Mouse (Mus musculus) bone marrow macrophage, adult 2 months (primary cell): ENCODE measurements around the gene Aldh16a1. TPM values are rescaled to one million over a fixed set of nuclear protein-coding genes. Genes with fewer than 3 reads are reported as not detected.
A peak's percentile ranks its signal among the peaks of the same experiment; 100 is the strongest.
"Not testable (repeated sequence)": the region's sequence is repeated elsewhere in the genome, so short reads cannot be mapped to it uniquely, and the experiment has no call there.

ENCODE experiments used
- H3K27ac ChIP-seq: 2 replicates; pipeline ENCODE4 v1.5.1; 2012; ENCODE audit warnings: low read depth, low read length; ENCODE audit not compliant: insufficient read depth
- H3K4me1 ChIP-seq: 2 replicates; pipeline ENCODE4 v1.6.1; 2012; ENCODE audit warnings: low read length; ENCODE audit not compliant: control insufficient read depth, insufficient read depth
- H3K4me3 ChIP-seq: 2 replicates; pipeline ENCODE4 v1.5.1; 2012; ENCODE audit warnings: mild to moderate bottlenecking, low read length, moderate library complexity; ENCODE audit not compliant: insufficient read depth
- CTCF ChIP-seq: IDR thresholded peaks from 2 replicates; pipeline ENCODE4 v1.5.1; 2012; ENCODE audit warnings: low read depth, mild to moderate bottlenecking, low read length, moderate library complexity
- POLR2A ChIP-seq: IDR thresholded peaks from 2 replicates; pipeline ENCODE4 v1.6.1; 2012; ENCODE audit warnings: mild to moderate bottlenecking, low read depth, low read length, borderline replicate concordance
- polyA plus RNA-seq: library from polyadenylated mRNA; stranded (reverse); fragments of >200 nt; gene quantifications from 2 replicates; pipeline ENCODE4 v1.2.4, GENCODE M21; 2012; ENCODE audit not compliant: missing spikeins, insufficient read depth, insufficient read length

Gene Aldh16a1
- polyA plus RNA-seq, 1 experiment = 89.0 TPM

DNA sequence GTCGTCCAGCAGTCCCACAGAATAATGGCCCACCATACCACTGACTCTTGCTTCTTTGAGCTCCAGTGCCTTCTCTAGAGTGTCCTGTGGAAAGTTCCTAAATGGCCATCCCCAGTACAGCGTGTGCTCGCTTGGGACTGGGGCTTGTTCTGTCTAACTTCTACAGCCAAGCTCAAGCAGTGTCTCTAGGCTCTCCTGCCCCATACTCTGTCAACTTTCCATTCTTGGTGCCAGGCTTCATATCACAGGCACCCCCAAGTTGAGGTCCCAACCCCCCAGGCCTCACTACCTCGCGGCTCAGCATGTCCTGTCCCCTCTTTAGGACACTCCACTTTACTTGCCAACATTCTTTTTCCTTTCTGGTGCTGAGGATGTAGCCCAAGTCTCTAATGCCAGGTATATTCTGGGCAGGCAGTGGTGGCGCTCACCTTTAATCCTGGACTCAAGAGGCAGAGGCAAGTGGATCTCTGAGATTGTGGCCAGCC lies 6.0 kb upstream of the Aldh16a1 start:
- H3K4me3 ChIP-seq = no peak overlapping the region
- no peaks in the 10 kb centered on the region for H3K4me1 ChIP-seq
- TF ChIP-seq POLR2A (no peak), CTCF (no peak)
- no peak overlapping the region for H3K27ac ChIP-seq

DNA sequence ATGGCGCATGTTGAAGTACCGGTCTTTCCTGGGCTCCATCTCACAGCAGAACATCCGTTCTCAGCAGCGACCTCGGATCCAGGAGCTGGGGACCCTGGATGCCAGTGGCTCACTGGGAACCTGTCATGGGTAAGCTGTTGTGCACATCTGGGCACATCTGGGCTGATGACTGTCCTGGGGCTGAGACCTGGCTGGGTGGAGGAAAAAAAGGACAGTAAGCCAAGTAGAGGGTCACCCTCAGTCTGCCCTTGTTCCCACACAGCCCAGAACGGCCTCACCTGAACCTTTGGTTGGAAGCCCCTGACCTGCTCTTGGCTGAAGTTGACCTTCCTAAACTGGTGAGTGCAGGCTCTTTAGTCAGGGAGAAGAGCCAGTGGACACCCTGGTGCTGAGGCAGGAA lies 4.6 kb upstream of the Aldh16a1 start:
- no peak overlapping the region for H3K27ac ChIP-seq
- no peak overlapping the region for H3K4me3 ChIP-seq
- H3K4me1 ChIP-seq = no peaks in the 10 kb centered on the region
- no peak for TF ChIP-seq CTCF

DNA sequence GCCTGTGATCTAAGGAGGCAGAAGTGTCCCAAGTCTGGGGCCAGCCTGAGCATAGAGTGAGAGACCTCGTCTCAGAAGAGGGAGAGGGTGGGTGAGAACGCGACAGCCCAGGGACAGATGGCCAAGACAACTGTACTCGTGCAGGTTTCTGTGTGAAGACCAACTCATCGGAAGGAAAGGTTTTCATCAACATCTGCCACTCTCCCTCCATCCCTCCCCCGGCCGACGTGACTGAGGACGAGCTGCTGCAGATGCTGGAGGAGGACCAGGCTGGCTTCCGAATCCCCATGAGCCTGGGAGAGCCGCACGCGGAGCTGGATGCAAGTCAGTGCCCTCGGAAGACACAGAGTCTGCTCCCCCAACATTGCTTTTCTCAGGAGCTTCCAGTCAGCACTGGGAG lies 3.1 kb upstream of the Aldh16a1 start:
- Histone ChIP-seq H3K27ac (no peak overlapping the region), H3K4me1 (no peaks in the 10 kb centered on the region), H3K4me3 (no peak overlapping the region)
- no peak for TF ChIP-seq CTCF
- TF ChIP-seq POLR2A = no peak

DNA sequence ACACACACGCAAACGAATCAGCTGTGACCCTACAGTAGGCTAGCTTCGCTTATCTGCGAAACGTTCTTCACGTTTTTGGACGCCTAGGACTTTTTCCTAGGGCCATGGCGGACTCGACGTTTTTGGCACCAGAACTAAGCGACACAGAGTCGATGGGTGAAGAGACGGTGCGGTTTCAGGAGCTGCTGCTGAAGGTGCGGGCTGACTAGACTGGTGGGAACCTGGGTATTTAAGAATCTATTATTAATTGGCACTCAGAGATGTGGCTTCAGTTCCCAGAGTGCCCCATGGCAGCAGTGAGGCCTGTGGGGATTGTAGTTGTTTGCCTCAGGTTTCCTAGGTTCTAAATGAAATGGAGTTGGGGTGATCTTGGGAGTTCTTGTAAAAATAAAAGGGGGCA lies 1.8 kb upstream of the Aldh16a1 start:
- no peak overlapping the region for H3K27ac ChIP-seq
- TF ChIP-seq POLR2A (no peak), CTCF (no peak)
- H3K4me3 ChIP-seq = no peak overlapping the region
- H3K4me1 ChIP-seq = peaks cover 3% of the 10 kb centered on the region

DNA sequence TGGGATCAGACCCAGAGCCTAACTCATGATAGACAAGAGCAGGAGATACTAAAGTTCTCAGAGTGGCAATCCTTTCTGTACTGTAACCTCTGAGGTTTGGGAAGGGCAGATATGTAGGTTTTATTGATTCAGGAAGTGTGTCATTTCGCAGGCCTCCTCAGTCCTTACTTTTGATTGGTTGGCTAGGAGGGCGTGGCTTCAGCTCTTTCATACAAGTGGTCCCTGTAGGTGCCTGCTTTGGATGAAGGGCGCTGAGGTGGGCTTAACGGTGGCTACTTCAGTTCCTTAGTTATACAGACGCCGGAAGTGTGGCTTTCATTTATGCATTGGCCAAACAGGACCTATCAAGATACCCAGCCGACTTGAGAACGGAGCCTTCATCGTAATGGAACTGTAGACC lies 1.2 kb upstream of the Aldh16a1 start:
- TF ChIP-seq CTCF = no peak
- TF ChIP-seq POLR2A = no peak
- H3K4me1 ChIP-seq = peaks cover 9% of the 10 kb centered on the region
- H3K27ac ChIP-seq = no peak overlapping the region
- H3K4me3 ChIP-seq = no peak overlapping the region

DNA sequence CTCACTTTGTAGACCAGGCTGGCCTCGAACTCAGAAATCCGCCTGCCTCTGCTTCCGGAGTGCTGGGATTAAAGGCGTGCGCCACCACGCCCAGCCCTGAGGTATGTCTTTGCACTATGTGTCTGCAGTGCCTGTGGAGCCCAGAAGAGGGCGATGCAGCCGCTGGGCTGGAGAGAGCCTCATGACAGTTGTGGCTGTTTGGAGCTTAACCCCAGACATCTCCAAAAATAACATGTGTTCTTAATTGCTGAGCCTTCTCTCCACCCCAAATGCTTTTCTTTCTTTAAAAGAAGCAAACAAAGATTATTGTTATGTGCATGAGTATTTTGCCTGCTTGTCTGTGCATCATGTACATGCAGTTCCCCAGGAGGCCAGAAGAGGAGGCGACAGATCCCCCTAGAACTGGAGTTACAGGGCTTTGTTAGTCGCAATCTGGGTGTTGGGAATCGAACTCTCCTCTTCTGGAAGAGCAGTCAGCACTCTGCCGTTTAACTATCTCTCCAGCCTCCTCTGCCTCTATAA lies 670 bp upstream of the Aldh16a1 start:
- Histone ChIP-seq H3K4me1 (peaks cover 14% of the 10 kb centered on the region), H3K27ac (peak overlapping the region; percentile 10), H3K4me3 (peak overlapping the region; percentile 31)
- TF ChIP-seq CTCF = peak; percentile 66
- TF ChIP-seq POLR2A = no peak

DNA sequence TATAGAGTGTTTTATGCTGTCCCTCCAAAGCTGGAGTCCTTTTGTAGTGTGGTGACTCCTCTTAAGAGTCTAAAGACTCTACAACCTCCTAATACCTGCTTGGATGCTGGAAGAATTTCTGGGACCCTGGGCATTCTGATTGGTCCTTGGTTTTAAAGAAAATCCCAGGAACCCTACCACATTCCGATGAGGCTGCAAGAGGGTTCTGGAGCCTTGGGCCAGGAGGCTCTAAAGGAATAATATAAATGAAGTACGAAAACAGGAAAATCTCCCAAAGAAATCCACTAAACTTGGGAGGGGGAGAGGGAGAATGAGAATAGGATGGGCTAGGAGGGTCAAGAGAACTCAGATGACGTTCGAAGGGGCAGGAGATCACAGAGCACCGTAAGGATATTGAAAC lies 798 bp downstream of the Aldh16a1 start:
- Histone ChIP-seq H3K4me1 (peaks cover 15% of the 10 kb centered on the region), H3K4me3 (peak overlapping the region; percentile 87), H3K27ac (peak overlapping the region; percentile 84)
- no peak for TF ChIP-seq CTCF
- TF ChIP-seq POLR2A = no peak

DNA sequence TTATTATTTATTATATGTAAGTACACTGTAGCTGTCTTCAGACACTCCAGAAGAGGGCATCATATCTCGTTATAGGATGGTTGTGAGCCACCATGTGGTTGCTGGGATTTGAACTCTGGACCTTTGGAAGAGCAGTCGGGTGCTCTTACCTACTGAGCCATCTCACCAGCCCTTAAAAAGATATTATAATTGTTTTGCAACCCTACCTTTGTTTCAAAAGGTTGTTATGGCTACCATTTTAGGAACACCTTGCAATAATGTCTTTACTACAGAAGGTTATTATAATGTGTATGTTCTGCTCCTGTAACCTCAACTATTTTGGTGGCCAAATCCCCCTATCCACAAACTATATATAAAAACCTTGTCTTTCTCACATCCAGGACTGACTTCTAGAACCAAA lies 1.3 kb downstream of the Aldh16a1 start:
- H3K27ac ChIP-seq, H3K4me3 ChIP-seq: not testable (repeated sequence)
- H3K4me1 ChIP-seq = peaks cover 15% of the 10 kb centered on the region

DNA sequence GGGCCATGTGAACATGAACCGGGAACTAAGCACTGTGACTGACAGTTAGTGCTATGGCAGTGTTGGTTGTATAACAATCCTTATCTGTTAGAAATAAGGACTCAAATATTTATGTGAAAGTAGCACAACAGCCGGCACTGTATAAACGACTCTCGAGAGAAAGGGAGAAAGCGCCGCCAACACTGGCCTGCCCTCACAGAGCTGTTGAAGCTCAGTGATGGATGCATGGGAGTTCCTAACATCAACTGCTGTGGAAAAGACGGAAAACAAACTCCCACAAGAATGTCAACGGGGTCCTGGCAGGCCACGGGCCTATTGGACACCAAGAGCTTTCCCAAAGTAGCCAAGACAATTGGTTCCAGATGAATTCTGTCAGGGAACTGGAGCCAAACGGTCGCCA lies 3.1 kb downstream of the Aldh16a1 start:
- TF ChIP-seq POLR2A (no peak), CTCF (no peak)
- Histone ChIP-seq H3K27ac (no peak overlapping the region), H3K4me3 (no peak overlapping the region), H3K4me1 (peaks cover 15% of the 10 kb centered on the region)

DNA sequence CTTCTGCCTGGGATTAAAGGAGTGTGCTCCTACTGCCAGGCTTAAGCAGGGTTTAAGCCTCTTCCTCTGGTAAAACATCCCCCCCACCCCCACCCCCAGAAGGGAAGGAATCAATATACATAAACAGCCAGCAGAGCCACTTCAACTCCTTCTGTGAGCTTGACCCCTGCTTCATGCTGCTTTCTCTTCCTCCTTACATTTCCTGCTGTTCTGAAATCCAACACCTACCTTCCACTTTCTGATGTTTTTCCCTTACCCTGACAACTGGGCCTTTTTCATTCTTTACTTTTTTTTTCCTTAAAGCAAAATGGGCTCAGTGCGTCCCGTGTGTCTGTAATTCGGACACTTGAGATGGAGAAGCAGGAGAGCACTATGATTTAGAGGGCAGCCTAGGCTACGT lies 4.1 kb downstream of the Aldh16a1 start:
- Histone ChIP-seq H3K27ac (peak overlapping the region; percentile 24), H3K4me3 (no peak overlapping the region), H3K4me1 (peaks cover 15% of the 10 kb centered on the region)
- TF ChIP-seq POLR2A = no peak
- no peak for TF ChIP-seq CTCF

DNA sequence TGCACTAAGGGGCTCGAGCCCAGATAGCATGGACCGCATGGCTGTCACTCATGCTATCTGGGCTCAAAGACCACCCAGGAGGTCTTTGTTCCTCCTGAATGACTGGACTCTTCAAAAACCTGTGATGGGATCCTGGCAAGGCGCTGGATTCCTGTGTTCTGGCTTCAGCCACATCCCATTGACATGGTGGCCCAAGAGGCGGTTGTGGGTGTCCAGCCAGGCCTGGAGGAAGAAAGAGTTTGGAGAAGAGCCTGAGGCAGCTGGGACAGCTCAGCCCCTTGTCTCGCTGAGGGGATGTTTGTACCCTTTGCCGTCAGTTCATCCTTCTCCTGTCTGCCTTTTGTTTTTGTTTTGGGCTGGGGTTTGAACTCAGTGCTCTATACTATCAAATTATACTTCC lies 4.8 kb downstream of the Aldh16a1 start:
- TF ChIP-seq POLR2A (no peak), CTCF (no peak)
- Histone ChIP-seq H3K4me3 (no peak overlapping the region), H3K27ac (no peak overlapping the region), H3K4me1 (peaks cover 15% of the 10 kb centered on the region)
